Mouse (Mus musculus) bone marrow macrophage, adult 2 months (primary cell): ENCODE measurements around the gene Psmb11. TPM values are rescaled to one million over a fixed set of nuclear protein-coding genes. Genes with fewer than 3 reads are reported as not detected.
"Not testable (repeated sequence)": the region's sequence is repeated elsewhere in the genome, so short reads cannot be mapped to it uniquely, and the experiment has no call there.

Source experiments
- H3K27ac ChIP-seq: 2 replicates; pipeline ENCODE4 v1.5.1; 2012; ENCODE audit warnings: low read depth, low read length; ENCODE audit not compliant: insufficient read depth
- H3K4me1 ChIP-seq: 2 replicates; pipeline ENCODE4 v1.6.1; 2012; ENCODE audit warnings: low read length; ENCODE audit not compliant: control insufficient read depth, insufficient read depth
- H3K4me3 ChIP-seq: 2 replicates; pipeline ENCODE4 v1.5.1; 2012; ENCODE audit warnings: mild to moderate bottlenecking, low read length, moderate library complexity; ENCODE audit not compliant: insufficient read depth
- CTCF ChIP-seq: IDR thresholded peaks from 2 replicates; pipeline ENCODE4 v1.5.1; 2012; ENCODE audit warnings: low read depth, mild to moderate bottlenecking, low read length, moderate library complexity
- POLR2A ChIP-seq: IDR thresholded peaks from 2 replicates; pipeline ENCODE4 v1.6.1; 2012; ENCODE audit warnings: mild to moderate bottlenecking, low read depth, low read length, borderline replicate concordance
- polyA plus RNA-seq: library from polyadenylated mRNA; stranded (reverse); fragments of >200 nt; gene quantifications from 2 replicates; pipeline ENCODE4 v1.2.4, GENCODE M21; 2012; ENCODE audit not compliant: missing spikeins, insufficient read depth, insufficient read length

The Psmb11 gene
- polyA plus RNA-seq, 1 experiment: not detected

DNA sequence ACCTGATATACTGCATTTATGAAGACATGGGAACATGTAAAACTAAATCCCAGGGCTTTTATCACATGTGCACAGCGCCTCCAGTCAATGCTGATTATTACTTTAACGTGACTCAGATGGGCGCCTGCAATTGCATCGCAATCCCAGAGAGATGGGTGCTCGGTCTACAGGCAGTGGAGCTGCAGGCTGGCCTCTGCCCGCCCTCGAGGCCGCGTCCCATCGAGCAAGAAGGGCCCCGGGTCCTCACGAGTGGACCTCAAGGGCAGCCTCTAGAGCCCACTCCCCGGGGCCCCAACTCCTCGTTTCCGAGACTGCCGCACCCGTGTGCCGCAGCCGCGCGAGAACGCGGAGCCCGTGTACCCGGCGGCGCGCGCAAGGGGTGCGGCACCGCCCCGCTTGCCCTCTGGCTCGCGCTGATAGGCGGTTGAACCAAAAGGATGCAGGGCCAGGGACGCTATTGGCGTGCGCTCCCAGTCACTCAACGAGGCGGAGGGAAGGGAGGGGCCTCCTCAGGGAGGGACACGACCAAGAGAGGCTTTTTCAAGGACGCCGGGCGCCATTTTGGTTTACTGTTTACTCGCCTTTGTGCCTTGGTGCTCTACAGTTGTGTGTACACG lies 18.1 kb upstream of the Psmb11 start:
- peaks cover 13% of the 10 kb centered on the region for H3K4me1 ChIP-seq
- TF ChIP-seq CTCF (no peak), POLR2A (no peak)
- H3K4me3 ChIP-seq: peak overlapping the region; percentile 81
- peak overlapping the region; percentile 84 for H3K27ac ChIP-seq

DNA sequence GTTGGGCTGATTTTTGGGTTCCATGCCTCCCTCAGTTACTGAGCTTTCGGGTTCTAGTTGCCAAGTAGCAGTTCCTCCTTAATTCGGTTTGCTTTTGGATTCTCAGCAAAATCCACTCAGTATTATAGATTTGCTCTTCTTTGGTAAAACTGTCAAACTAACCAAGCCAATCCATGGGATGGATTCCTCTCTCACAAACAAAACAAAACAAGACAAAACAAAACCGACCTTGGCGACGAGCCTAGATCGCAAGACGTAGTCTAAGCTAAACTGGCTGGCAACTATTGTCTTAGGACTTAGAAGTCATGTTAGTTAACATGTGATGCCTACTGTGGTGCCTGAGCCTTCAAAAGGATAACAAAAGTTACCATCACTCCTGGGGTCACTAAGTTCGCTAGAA lies 17.5 kb upstream of the Psmb11 start:
- H3K4me3 ChIP-seq: peak overlapping the region; percentile 59
- TF ChIP-seq CTCF: no peak
- no peak for TF ChIP-seq POLR2A
- peak overlapping the region; percentile 84 for H3K27ac ChIP-seq
- peaks cover 13% of the 10 kb centered on the region for H3K4me1 ChIP-seq

DNA sequence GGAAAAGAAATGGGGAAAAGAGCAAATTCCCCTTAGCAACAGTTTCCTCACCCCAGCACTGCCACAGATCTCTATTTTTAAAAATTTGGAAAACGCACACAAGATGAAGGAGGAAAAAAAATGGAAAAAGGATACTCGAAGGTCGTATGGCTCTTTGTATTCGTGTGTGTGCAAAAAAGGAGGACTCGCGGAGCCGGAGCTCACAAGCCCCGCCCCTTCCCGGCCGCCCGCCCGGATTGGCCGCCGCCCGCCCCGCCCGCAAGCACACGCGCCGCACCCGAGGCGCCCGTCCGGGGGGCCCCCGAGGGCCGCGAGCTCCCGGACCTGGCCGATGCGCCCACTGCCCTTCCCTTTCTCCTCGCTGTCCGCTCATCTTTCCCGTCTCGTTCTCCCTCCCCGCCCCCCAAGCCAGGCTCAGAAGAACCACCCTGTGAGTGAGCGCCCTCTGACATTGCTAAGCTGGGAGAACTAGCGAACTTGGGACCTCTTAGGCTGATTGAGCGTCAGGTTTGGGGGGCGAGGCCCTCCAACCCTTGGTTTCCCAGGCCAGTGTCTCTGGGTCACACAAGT lies 15.4 kb upstream of the Psmb11 start, which contains the start of gene 4931414P19Rik:
4931414P19Rik (minus strand) TSS at position 242 of the 570 bp plus-strand sequence.
- no peak for TF ChIP-seq POLR2A
- no peak for TF ChIP-seq CTCF
- H3K27ac ChIP-seq: peak within 1 kb of the TSS; percentile 13; the same call in 1 of the 2 replicates
- H3K4me1 ChIP-seq: peaks cover 13% of the 10 kb centered on the region
- H3K4me3 ChIP-seq: peak within 1 kb of the TSS; percentile 61

DNA sequence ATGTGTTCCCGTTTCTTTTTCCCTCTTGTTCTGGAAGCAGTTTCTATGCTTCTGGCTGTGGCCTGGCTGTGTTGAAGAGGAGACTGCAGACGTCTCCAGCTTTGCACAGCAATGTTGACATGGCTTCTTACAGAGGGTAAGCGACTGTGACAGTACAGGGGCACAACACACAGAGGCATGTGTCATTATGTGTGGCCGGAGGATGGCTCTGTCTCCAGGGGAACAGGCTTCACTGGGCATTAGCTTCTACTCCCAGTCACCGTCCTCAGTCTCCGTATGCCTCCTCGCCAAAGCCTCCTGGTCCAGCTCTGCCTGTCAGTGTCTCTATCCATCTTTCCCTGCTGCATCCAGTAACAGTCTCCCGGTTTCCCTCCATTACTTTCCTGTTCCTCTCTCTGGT lies 14.0 kb upstream of the Psmb11 start:
- no peak overlapping the region for H3K4me3 ChIP-seq
- H3K4me1 ChIP-seq: peaks cover 11% of the 10 kb centered on the region
- no peak overlapping the region for H3K27ac ChIP-seq
- no peak for TF ChIP-seq CTCF
- no peak for TF ChIP-seq POLR2A

- peaks cover 6% of the 10 kb centered on the region for H3K4me1 ChIP-seq
- no peak overlapping the region for H3K4me3 ChIP-seq
- TF ChIP-seq CTCF: no peak
- no peak for TF ChIP-seq POLR2A
- no peak overlapping the region for H3K27ac ChIP-seq
These were observed 12.0 kb upstream of the Psmb11 start for GRCm38 (mm10) chr14:54609245-54609644.

DNA sequence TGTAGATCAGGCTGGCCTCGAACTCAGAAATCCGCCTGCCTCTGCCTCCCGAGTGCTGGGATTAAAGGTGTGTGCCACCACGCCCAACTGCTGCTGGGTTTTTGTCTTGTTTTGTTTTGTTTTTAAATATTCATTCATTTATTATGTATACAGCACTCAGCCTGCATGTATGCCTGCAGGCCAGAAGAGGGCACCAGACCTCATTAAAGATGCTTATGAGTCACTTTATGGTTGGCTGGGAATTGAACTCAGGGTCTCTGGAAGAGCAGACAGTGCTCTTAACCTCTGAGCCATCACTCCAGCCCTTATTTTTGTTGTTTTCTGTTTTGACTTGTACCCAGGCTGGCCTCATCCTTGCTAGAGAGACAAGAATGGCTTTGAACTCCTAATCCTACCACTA lies 11.3 kb upstream of the Psmb11 start:
- H3K4me3 ChIP-seq: no peak overlapping the region
- no peak for TF ChIP-seq POLR2A
- TF ChIP-seq CTCF: 0 out of 2 replicates have a peak, but pooled peaks have one; percentile 31
- H3K27ac ChIP-seq: no peak overlapping the region
- peaks cover 6% of the 10 kb centered on the region for H3K4me1 ChIP-seq

DNA sequence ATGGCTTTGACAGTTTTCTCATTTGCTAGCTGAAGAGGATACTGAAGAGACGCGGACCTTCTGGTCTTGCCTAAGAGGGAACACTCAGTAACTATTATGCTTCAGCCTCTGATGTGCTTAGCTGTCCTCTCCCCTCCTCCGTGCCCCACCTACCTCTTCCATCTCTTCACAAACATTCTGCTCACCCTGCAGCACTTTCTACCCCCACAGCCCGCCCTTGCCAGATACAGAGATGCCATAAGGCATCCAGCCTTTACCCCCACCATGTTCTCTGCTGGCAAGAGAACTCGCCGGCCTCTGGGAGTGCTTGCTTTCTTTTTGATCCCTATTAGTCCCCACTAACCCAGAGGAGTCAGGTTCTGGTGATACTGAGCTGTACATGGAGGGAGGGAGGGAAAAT lies 10.6 kb upstream of the Psmb11 start:
- Histone ChIP-seq H3K27ac (no peak overlapping the region), H3K4me1 (peaks cover 4% of the 10 kb centered on the region; the same call in 1 of the 2 replicates), H3K4me3 (no peak overlapping the region)
- TF ChIP-seq POLR2A (no peak), CTCF (no peak)

- H3K4me1 ChIP-seq, H3K27ac ChIP-seq, H3K4me3 ChIP-seq: not testable (repeated sequence)
These were observed 7.1 kb upstream of the Psmb11 start for GRCm38 (mm10) chr14:54614130-54614529.

DNA sequence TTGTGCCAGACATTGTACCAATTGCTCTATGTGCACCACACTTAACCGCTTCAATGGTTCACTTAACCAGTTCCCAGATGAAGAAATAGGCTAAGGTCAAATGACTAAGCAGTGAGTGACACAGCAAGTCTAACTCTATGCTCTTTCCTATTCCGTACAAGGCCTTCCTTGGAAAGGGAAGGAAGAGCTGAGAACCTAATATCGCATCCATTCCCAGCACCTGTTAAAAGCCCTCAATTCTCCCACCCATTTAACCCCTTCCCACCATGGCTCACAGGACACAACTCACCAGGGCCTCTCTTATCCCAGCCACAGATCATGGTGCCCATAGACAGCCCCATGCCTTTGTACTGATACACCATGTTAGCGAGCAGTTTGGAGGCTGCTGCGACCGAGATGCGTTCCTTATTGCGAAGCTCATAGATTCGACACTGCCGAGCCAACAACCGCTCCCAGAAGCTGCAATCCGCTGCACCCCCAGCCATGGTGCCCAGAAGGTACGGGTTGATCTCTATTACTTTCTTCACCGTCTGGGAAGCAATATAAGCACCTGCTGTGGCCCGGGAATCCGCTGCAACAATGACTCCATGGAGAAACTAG lies 4.9 kb upstream of the Psmb11 start:
- TF ChIP-seq CTCF (no peak), POLR2A (no peak)
- H3K27ac ChIP-seq: no peak overlapping the region
- 0 out of 2 replicates have a peak overlapping the region, but pooled peaks have one; percentile 5 for H3K4me3 ChIP-seq
- peaks cover 6% of the 10 kb centered on the region for H3K4me1 ChIP-seq

- H3K4me3 ChIP-seq: peak overlapping the region; percentile 84
- peaks cover 6% of the 10 kb centered on the region for H3K4me1 ChIP-seq
- H3K27ac ChIP-seq: peak overlapping the region; percentile 35; the same call in 1 of the 2 replicates
- TF ChIP-seq CTCF (no peak), POLR2A (no peak)
These were observed 3.9 kb upstream of the Psmb11 start for GRCm38 (mm10) chr14:54617152-54617896.
